Mouse (Mus musculus) gastrocnemius, postnatal 36 days (tissue): ENCODE data around the gene Ppp4r4. TPM values are rescaled to one million over a fixed set of nuclear protein-coding genes. Genes with fewer than 3 reads are reported as not detected.
"Not testable (repeated sequence)": the region's sequence is repeated elsewhere in the genome, so short reads cannot be mapped to it uniquely, and the experiment has no call there.

Experiments
- DNase-seq, 2 experiments: peaks; one replicate each; pipeline ENCODE4 v3.0.0; 2022
- intact Hi-C: fragments of 180-260 bp; cut with DNase I; formaldehyde crosslinking; loops from one replicate; pipeline ENCODE4 v1.15.1; 2025
- total RNA-seq, 2 experiments: library from RNA; stranded (reverse); gene quantifications; 2 replicates each; pipeline ENCODE4 v1.2.3; 2021

Gene Ppp4r4
- total RNA-seq, 2 experiments from 2014 or later, result 0.15 to 0.25 TPM

DNA sequence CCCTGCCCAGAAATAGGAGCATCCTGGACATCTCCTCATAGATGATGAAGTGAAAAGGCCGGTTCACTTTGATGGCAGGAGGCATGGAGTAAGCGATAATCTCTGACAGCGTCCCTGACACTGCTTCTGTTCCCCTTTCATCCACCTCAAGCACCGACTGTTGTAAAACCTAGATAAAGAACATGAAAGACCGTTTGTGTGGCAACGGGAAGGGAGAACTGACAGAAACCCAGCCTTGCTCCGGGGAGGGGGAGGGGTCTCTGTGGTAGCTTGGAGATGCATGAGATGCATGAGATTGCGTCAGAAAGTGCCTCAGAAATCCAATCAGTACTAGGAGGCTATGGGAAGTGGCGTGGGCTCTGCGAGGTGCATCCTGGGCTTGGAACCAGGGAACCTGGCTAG is 84.8 kb downstream of the Ppp4r4 start:
- intact Hi-C loops, result no loop called here
- no peak for DNase-seq

DNA sequence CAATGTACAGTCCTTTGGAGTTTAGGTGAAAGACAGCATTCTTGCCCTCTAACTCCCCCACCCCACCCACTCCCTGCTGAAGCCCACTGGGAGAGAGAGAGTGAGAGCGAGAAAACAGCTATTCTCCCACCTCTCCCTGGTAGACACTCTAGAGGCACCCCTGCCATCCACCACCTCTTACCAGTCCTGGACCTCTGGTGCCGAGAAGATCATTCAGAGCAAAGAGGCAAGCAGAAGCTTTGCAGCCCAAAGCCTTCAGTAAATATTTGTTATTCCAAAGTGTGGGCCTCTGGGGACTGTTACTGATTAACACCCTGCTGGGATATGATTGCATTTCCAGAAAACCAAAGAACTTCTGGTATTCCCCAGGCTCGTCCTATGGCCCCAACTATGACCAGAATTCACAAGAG is 99.1 kb downstream of the Ppp4r4 start, which contains the start of gene Serpina10:
Gene Serpina10 (minus strand): TSS at position 242 of the 410 bp plus-strand sequence.
- no peak for DNase-seq
- intact Hi-C loops, result loop anchor here (2.0 to 10.0 kb wide), 2 partner anchors 20 to 126 kb away; no protein-coding TSS in a partner anchor

DNA sequence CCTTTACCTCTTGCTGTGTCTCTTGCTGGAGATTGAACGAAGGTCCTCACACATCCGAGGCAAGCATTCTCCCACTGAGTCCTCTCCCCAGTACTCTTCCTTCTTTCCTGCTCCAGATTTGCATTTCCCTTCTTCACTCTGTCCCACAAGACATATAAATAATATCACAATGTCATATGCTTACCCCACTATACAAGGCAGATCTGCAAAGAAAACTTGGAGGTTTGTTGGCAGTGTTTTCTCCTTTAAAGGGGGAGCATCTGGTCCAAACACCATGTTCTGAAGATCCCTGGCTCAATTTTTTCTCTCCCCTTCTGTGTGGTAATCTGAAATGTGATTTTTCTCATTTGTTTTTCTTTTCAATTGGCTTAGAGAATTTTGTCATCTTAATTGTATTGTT is 102.3 kb downstream of the Ppp4r4 start:
- intact Hi-C loops, result loop anchor here (10.0 kb wide), 1 partner anchor 130 kb away; no protein-coding TSS in a partner anchor
- no peak for DNase-seq

- DNase-seq, result no peak
- intact Hi-C loops, result loop anchor here (10.0 kb wide), 1 partner anchor 131 kb away; no protein-coding TSS in a partner anchor
Observed at GRCm38 (mm10) chr12:103635846-103636245, 103.8 kb downstream of the Ppp4r4 start.

DNA sequence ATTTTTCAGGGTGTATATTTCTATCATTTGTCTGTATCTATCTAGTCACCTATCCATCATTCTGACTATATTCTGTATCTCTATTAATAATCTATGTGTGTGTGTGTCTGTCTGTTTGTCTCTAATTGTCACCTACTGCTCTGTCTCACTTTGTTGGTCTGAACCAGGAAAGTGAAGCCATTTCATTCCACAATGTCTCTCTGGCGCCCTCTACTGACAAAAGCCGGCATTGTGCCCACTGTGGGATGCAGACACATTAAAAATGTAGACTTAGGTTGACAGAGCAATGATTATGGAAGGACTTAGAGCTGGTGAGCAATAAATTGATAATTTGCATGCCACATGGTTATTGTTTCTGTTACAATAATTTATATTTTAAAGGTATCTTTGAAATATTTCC is 111.3 kb downstream of the Ppp4r4 start:
- intact Hi-C loops, result loop anchor here (2.0 to 10.0 kb wide), 2 partner anchors 99 to 219 kb away; partner anchors contain the start of gene Ddx24
- DNase-seq, result peak; percentile 58 to 64

DNA sequence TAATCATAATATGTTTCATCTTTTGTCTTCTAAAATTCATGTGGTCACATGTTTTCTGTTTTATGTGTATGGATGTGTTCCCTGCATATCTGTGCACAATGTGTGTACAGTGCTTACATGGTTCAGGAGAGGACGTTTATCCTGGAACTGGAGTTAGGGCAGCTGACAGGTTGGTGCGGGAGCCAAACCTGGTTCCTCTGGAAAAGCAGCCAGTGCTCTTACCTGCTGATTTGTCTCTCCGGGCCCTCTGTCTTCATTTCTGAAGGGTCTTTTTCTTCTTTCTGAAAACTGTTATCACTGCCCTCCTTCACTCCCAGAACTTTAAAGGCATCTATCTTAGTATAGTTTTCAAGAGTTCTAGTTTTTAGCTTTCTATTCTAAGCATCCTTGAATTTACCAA is 111.7 kb downstream of the Ppp4r4 start:
- no peak for DNase-seq
- intact Hi-C loops, result loop anchor here (2.0 to 10.0 kb wide), 2 partner anchors 99 to 219 kb away; partner anchors contain the start of gene Ddx24

DNA sequence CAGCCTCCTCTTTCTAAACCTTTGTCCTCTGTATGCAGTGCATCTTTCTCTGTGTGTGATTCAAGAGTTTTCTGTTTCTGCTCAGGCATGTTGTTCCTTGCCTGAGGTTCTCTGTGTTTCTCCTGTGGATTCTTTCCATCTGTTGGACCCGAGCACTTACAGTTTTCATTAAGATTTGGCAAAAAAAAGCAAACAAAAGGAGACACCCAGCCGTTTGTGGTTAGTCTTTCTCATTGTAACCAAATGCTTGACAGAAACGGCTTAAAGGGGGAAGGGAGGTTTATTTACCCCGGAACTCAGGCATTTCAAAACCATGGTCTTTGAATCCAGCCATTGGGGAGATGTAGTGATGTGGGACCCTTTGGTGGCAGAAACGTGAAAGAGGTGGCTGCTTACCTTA is 112.5 kb downstream of the Ppp4r4 start:
- intact Hi-C loops, result loop anchor here (10.0 kb wide), 1 partner anchor 220 kb away; the partner anchor contains the start of gene Ddx24
- no peak for DNase-seq

DNA sequence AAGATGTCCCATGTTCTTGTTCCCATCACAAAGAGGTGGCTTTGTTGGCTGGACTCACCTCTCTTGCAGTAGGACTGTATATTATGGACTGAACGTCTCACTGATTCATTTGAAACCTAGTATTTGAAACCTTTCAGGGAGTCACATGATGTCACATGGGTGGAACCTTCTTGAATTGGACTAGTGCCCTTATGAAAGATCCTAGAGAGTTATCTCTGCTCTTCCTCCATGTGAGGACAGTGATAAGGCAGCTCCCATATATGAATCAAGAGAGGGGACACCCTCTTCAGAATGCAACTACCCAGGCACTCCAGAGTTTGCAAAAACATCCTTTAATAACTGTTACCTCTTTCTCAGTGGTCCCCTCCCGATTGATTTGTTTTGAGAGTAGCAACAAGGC is 114.2 kb downstream of the Ppp4r4 start:
- intact Hi-C loops, result loop anchor here (10.0 kb wide), 1 partner anchor 222 kb away; the partner anchor contains the start of gene Ddx24
- DNase-seq, result no peak

DNA sequence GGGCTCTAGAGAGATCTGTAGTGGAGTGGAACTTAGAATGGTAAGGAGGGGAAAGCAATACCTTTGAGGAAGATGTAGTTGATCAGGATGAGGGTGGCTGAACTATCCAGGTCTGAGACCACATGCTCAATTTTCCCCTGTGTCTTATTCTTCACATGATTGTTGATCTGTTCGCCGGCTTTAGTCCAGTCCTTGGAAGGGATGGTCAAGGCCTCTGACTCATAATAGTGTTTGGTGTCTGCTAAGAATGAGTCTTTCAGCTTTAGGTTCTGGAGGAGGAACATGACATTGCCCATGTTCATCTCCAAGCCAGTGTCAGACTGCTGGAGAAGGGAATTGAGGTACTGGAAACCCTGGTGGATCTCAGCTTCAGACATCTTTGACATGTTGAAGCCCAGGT is 121.8 kb downstream of the Ppp4r4 start:
- no peak for DNase-seq
- intact Hi-C loops, result no loop called here

- intact Hi-C loops, result no loop called here
- no peak for DNase-seq
Observed at GRCm38 (mm10) chr12:103655123-103656044, 123.3 kb downstream of the Ppp4r4 start.

DNA sequence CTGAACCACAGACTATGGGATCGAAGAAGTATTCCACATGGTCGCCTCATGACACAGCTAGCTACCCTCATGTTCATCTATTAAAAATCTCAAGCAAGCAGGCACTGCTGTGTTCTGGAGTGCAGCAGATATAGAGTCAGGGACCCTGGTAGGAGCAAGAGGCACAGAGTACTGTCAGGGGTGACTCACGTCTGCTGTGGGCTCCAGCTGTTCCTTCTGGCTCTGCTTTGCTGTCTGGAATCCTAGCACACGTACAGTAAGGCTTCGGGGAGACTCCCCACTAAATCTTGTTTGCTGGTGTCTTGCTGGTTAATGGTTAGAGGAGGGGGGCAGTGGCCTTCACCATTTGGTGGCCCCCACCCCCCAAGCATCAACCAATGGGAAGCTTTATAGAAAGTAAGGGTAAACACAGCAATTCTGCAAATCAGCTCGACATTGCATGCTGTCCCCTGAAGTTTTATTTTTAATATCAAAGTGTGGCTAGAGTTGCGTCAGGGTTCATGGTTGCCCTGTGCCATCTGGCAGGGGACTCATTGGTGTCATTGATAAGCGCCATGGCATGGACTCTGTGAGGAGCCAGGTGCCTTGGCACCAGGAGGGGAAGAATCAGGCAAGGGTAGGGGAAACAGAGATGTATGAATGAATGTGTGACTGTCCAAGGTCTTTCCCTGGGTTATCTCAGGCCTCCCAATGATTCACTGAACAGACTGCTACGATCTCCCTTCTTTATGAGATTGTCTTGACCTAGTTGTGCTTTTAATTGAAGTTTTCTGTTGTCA is 125.0 kb downstream of the Ppp4r4 start, which contains the start of gene Serpina6:
Gene Serpina6 (minus strand): TSS at position 365 of the 779 bp plus-strand sequence.
- intact Hi-C loops, result no loop called here
- no peak for DNase-seq

DNA sequence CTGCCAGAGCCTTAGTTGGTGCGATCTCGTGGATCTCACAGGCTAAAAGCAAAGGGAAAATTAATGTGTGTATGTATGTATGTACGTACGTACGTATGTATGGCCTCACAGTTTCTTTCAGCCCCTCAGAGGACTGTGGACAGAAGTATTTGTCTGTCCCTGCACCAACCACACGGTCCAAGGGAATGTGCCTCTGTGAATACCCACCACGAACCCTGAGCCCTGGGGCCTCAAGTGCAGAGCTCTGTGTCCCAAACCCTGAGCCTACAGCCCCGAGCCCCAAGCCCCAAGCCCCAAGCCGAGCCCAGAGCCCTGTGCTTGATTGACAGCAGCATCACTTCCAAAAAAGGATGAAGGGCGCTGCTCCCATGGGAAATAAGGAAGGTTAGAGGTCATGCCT is 125.9 kb downstream of the Ppp4r4 start:
- DNase-seq, result no peak
- intact Hi-C loops, result no loop called here

GRCm38 (mm10) chr12:103659171-103659570 is 127.1 kb downstream of the Ppp4r4 start:
- no peak for DNase-seq
- intact Hi-C loops, result no loop called here

DNA sequence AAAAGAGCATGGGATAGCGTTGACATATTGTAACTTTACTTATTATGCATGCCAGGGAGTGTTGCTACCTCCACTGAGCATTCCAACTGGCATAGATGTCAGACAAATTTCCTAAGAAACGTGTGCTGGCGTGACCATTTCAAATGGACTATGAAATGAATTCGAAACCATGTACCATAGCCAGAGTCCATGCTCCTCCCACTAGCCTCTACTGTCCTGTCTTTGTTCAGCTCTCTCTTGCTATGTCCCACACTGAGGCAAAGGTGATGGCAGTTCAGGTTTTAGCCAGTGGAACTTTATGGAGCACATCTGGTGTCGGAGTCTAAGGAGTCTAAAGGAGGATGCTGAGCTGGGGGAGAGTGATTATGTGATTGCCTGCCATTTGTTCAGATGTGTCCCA is 128.0 kb downstream of the Ppp4r4 start:
- DNase-seq, result no peak
- intact Hi-C loops, result no loop called here

- intact Hi-C loops, DNase-seq: not testable (repeated sequence)
Observed at GRCm38 (mm10) chr12:103662053-103662452, 130.0 kb downstream of the Ppp4r4 start.

Other genes starting within 250 kb of the Ppp4r4 start
- not detected for gene Fam181a, start 221.3 kb upstream of the Ppp4r4 start, total RNA-seq
- 100 to 1,000 TPM; 344 to 526 TPM for gene Asb2, start 176.3 kb upstream of the Ppp4r4 start, total RNA-seq
- 1 to 10 TPM; 1.8 to 4.5 TPM for gene Otub2, start 143.6 kb upstream of the Ppp4r4 start, total RNA-seq
- under 1 TPM in 1 of 2 experiments, not detected in 1; 0.71 TPM for gene 9330161L09Rik, start 124.5 kb upstream of the Ppp4r4 start, total RNA-seq
- gene Ddx24, start 106.5 kb upstream of the Ppp4r4 start, total RNA-seq, result 10 to 100 TPM; 51.2 to 66.7 TPM
- gene Ifi27, start 98.1 kb upstream of the Ppp4r4 start, total RNA-seq, result 10 to 100 TPM; 48.9 to 70.6 TPM
- gene Ifi27l2a, start 88.6 kb upstream of the Ppp4r4 start, total RNA-seq, result 10 to 100 TPM in 1 of 2 experiments, 1 to 10 TPM in 1; 7.6 to 33.2 TPM
- gene Ifi27l2b, start 75.1 kb upstream of the Ppp4r4 start, total RNA-seq, result not detected
- not detected for gene Serpina10, start 99.2 kb downstream of the Ppp4r4 start, total RNA-seq
- gene Serpina6, start 124.9 kb downstream of the Ppp4r4 start, total RNA-seq, result not detected
- gene Serpina16, start 143.9 kb downstream of the Ppp4r4 start, total RNA-seq, result not detected
- not detected for gene Serpina1f, start 163.2 kb downstream of the Ppp4r4 start, total RNA-seq
- under 1 TPM in 1 of 2 experiments, not detected in 1; 0.69 TPM for gene Serpina1d, start 241.3 kb downstream of the Ppp4r4 start, total RNA-seq